Comparison of ENCODE assay signal across 16 mouse cellular contexts in genomic region chr7:96826101-96826500, GRCm38 (mm10).
DNase-seq lines count a peak whose midpoint lies in the region; ATAC-seq and TF ChIP-seq lines count a peak whose summit lies in the region.
"Had no signal": no experiment of that assay in that cellular context is flagged by ENCODE, and none has a peak within 500 bp of the region (broad histone marks: within the 10 kb centered on the region; RNA-seq: fewer than 3 reads in every experiment).

No protein-coding gene starts in this region.

- H3K27ac ChIP-seq in forebrain, embryonic 15.5 days (replicated peaks), result peak overlapping the region; percentile 49; the same call in 1 of the 2 replicates
- no peak overlapping the region for H3K27ac ChIP-seq in forebrain, embryonic 12.5 days
- H3K27ac ChIP-seq in midbrain, postnatal 0 days (ENCODE audit: low read depth, low read length), result no peak overlapping the region
- no peak overlapping the region for H3K27ac ChIP-seq in midbrain, embryonic 11.5 days (ENCODE audit: low read depth, low read length)
- no peak overlapping the region for H3K27ac ChIP-seq in limb, embryonic 10.5 days
- H3K27ac ChIP-seq: limb, embryonic 15.5 days; midbrain, embryonic 12.5 days had no signal

- DNase-seq in midbrain, postnatal 0 days (ENCODE audit: low spot score), result peak; percentile 37
- DNase-seq in midbrain, embryonic 11.5 days (ENCODE audit: low spot score, missing footprints), result no peak
- DNase-seq in retina, postnatal 1 day, result peak; percentile 32
- DNase-seq in limb, embryonic 10.5 days (ENCODE audit: low spot score), result no peak
- DNase-seq: gastrocnemius, postnatal 36 days; kidney, adult 2 months; kidney, postnatal 14 days; liver, postnatal 0 days; thymus, postnatal 25 days had no signal

- no peak overlapping the region for H3K4me2 ChIP-seq in forebrain, embryonic 15.5 days (replicated peaks)
- H3K4me2 ChIP-seq in forebrain, embryonic 12.5 days, result no peak overlapping the region
- no peak overlapping the region for H3K4me2 ChIP-seq in midbrain, postnatal 0 days (ENCODE audit: low read depth, low read length, poor library complexity, severe bottlenecking)
- H3K4me2 ChIP-seq in midbrain, embryonic 11.5 days, result no peak overlapping the region
- H3K4me2 ChIP-seq: limb, embryonic 15.5 days; midbrain, embryonic 12.5 days had no signal

- no peak overlapping the region for H3K9ac ChIP-seq in forebrain, embryonic 15.5 days (replicated peaks)
- H3K9ac ChIP-seq in forebrain, embryonic 12.5 days, result no peak overlapping the region
- H3K9ac ChIP-seq in midbrain, postnatal 0 days (replicated peaks; ENCODE audit: low read length, poor library complexity, severe bottlenecking), result no peak overlapping the region
- H3K9ac ChIP-seq in midbrain, embryonic 11.5 days (ENCODE audit: low read length), result no peak overlapping the region
- H3K9ac ChIP-seq: limb, embryonic 15.5 days; liver, postnatal 0 days; midbrain, embryonic 12.5 days had no signal

- no peak for TF ChIP-seq CTCF in midbrain, postnatal 0 days (IDR thresholded peaks at IDR 0.05)

- peaks cover 12% of the 10 kb centered on the region; the same call in 1 of the 2 replicates for H3K4me1 ChIP-seq in forebrain, embryonic 15.5 days
- no peaks in the 10 kb centered on the region for H3K4me1 ChIP-seq in forebrain, embryonic 12.5 days
- H3K4me1 ChIP-seq in midbrain, postnatal 0 days (ENCODE audit: insufficient read depth, low read length), result no peaks in the 10 kb centered on the region
- H3K4me1 ChIP-seq in midbrain, embryonic 11.5 days (ENCODE audit: control insufficient read depth, insufficient read depth, low read length), result no peaks in the 10 kb centered on the region
- H3K4me1 ChIP-seq in limb, embryonic 10.5 days, result no peaks in the 10 kb centered on the region; the same call in 1 of the 2 replicates
- H3K4me1 ChIP-seq: midbrain, embryonic 12.5 days had no signal

- H3K9me3 ChIP-seq in forebrain, embryonic 15.5 days, result no peaks in the 10 kb centered on the region
- no peaks in the 10 kb centered on the region for H3K9me3 ChIP-seq in forebrain, embryonic 12.5 days
- no peaks in the 10 kb centered on the region for H3K9me3 ChIP-seq in midbrain, postnatal 0 days (ENCODE audit: low read length)
- H3K9me3 ChIP-seq in midbrain, embryonic 11.5 days (ENCODE audit: control insufficient read depth, low read length), result no peaks in the 10 kb centered on the region
- no peaks in the 10 kb centered on the region for H3K9me3 ChIP-seq in limb, embryonic 10.5 days (replicated peaks)
- H3K9me3 ChIP-seq: limb, embryonic 15.5 days; midbrain, embryonic 12.5 days had no signal

- ATAC-seq in forebrain, embryonic 15.5 days (replicated peaks), result no peak; the same call in 1 of the 2 replicates
- no peak for ATAC-seq in forebrain, embryonic 12.5 days (ENCODE audit: low FRiP score)
- ATAC-seq in midbrain, postnatal 0 days (ENCODE audit: low FRiP score), result no peak
- ATAC-seq in midbrain, embryonic 11.5 days (ENCODE audit: low FRiP score), result no peak
- peak; percentile 83 for ATAC-seq in common myeloid progenitor, adult 5-6 weeks (replicated peaks; ENCODE audit: low read depth, poor library complexity, severe bottlenecking)
- ATAC-seq: CD4-positive, CD25-positive, alpha-beta regulatory T cell, adult 4 months; liver, postnatal 0 days had no signal

- peaks cover 9% of the 10 kb centered on the region; the same call in 1 of the 2 replicates for H3K36me3 ChIP-seq in forebrain, embryonic 15.5 days
- H3K36me3 ChIP-seq in forebrain, embryonic 12.5 days (replicated peaks), result peaks cover 15% of the 10 kb centered on the region
- no peaks in the 10 kb centered on the region; the same call in 1 of the 2 replicates for H3K36me3 ChIP-seq in midbrain, postnatal 0 days (ENCODE audit: insufficient read depth, low read length)
- peaks cover 2% of the 10 kb centered on the region; the same call in 1 of the 2 replicates for H3K36me3 ChIP-seq in midbrain, embryonic 11.5 days (ENCODE audit: control insufficient read depth, insufficient read depth, low read length)
- peaks cover 67% of the 10 kb centered on the region for H3K36me3 ChIP-seq in limb, embryonic 10.5 days
- H3K36me3 ChIP-seq: G1E had no signal

- H3K4me3 ChIP-seq in forebrain, embryonic 15.5 days, result no peak overlapping the region
- H3K4me3 ChIP-seq in forebrain, embryonic 12.5 days (replicated peaks), result no peak overlapping the region
- no peak overlapping the region for H3K4me3 ChIP-seq in midbrain, postnatal 0 days (ENCODE audit: low read depth, low read length)
- no peak overlapping the region for H3K4me3 ChIP-seq in midbrain, embryonic 11.5 days (ENCODE audit: low read depth, low read length)
- no peak overlapping the region for H3K4me3 ChIP-seq in limb, embryonic 10.5 days
- H3K4me3 ChIP-seq: limb, embryonic 15.5 days; midbrain, embryonic 12.5 days had no signal

- WGBS in forebrain, embryonic 15.5 days, result 63% methylated on average over 6 of the region's 6 CpGs
- 87% methylated on average over 6 of the region's 6 CpGs for WGBS in forebrain, embryonic 12.5 days
- WGBS in midbrain, postnatal 0 days, result 71% methylated on average over 6 of the region's 6 CpGs
- WGBS in midbrain, embryonic 11.5 days, result 94% methylated on average over 6 of the region's 6 CpGs
- 97% methylated on average over 6 of the region's 6 CpGs for WGBS in limb, embryonic 10.5 days

- no peaks in the 10 kb centered on the region for H3K27me3 ChIP-seq in forebrain, embryonic 15.5 days
- H3K27me3 ChIP-seq in forebrain, embryonic 12.5 days, result no peaks in the 10 kb centered on the region
- H3K27me3 ChIP-seq in midbrain, postnatal 0 days (ENCODE audit: insufficient read depth, low read length), result no peaks in the 10 kb centered on the region
- no peaks in the 10 kb centered on the region for H3K27me3 ChIP-seq in midbrain, embryonic 11.5 days (ENCODE audit: control insufficient read depth, insufficient read depth, low read length)
- 0 out of 2 replicates have a peak, but pooled peaks cover 3% of the 10 kb centered on the region for H3K27me3 ChIP-seq in limb, embryonic 10.5 days (ENCODE audit: low read depth, poor library complexity, severe bottlenecking)
- H3K27me3 ChIP-seq: limb, embryonic 15.5 days; midbrain, embryonic 12.5 days had no signal

Comparison
In these comparisons a context has a peak if more than half of its experiments do, and no peak if none do; other contexts are left out.
1. DNase-seq: peak in midbrain, postnatal 0 days (single experiment) and retina, postnatal 1 day (single experiment); none in midbrain, embryonic 11.5 days (single experiment) and limb, embryonic 10.5 days (single experiment).